Mouse (Mus musculus) embryo, embryonic 10 days (tissue): ENCODE measurements around the gene Tecta.

ENCODE experiments used
- DNase-seq: peaks from one replicate; pipeline ENCODE4 v3.0.0-alpha.2; 2015; ENCODE audit warnings: low spot score

Tecta gene

DNA sequence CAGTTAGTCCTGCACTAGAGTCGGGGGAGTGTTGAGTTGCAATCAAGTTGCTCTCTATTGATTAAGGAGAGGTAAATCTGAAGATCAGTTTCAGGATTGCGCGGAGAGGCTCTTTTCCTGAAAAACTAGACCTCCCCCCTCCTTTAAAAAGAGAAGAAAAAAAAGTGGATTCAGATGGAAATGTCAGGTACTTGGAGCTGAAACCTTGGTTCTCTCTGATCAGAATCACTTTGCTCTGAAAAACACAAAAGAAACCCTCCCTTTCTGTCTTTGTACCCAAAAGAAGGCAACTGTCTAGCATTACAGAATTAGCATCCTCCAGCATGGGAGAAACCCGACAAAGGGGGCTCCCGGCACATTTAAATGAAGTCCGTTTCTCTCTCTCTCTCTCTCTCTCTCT lies at the start of gene Tecta:
TSS of gene Tecta (minus strand) at position 101 of the 400 bp plus-strand sequence.
- no peak for DNase-seq

GRCm38 (mm10) chr9:42449043-42449442 lies 49.3 kb upstream of the Tecta start:
- no peak for DNase-seq

DNA sequence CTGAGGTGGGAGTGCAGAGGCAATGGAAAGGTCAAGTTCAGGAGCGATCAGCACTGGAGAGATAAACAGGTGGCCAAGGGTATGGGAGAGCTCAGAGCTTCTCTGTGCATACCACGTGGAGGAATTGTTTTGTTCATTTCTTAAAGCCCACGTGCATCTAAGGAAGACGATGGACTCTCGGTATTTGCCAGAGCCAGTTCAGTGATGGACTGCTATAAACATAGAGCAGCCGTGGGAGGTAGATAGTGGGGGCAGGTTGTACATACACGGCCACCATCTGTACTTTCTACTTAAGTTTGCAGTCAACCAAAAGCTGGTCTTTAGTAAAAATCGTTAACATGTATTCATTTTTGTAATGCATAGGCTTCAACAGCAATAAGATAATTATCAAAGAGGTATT lies 42.4 kb upstream of the Tecta start:
- DNase-seq: no peak

DNA sequence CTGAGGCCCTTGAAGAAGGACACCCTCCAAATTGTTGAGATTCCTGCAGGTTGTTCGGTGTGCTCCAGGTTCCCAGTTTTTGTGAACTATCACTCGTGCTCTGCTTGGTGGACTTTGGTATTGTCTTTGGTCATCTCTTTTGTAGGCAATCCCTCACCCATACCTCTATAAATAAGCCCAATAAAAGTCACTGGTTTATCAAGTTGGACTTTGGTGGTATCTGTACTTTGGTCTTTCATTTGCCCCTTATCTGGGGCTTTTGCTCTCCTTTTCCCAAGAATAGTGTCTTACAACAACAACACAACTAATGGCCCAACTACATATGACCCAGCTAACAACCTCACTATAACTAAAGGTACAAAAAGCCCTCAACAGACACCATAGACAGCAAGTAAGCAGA lies 41.5 kb upstream of the Tecta start:
- no peak for DNase-seq

DNA sequence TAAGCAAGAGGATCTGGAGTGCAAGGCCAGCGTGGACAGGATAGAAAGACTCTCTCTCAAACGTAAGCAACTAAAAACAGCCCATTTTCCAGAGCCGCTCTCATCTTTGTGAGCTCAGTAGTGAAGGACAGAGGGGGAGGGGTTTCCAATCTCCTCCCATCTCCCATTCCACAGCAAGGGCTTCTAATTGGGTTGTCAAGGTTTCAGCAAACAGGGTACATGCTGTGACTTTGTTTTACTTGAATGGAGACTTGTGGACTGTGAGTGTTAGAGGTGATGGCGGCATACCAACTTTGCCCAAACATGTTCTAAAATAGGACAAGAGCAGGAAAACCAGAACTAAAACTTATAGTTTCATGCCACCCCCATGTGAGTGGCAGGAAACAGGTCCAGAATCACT lies 39.7 kb upstream of the Tecta start:
- DNase-seq: peak; percentile 21

DNA sequence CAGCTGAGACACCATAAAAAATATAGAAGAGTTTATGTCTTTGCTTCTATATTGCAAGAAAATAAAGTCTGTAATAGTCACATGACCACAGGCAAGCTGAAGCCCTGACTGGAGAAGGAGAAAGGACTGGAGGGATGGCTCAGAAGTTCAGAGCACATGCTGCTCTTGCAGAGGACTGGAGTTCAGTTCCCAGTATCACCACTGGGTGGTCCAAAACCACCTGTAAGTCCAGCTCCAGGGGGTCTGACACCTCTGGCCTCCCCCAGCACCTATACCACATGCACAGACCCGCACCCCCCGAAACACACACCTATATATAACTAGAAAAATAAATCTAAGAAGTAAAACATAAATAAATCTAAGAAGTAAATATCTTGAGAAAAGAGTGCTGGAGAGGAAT lies 32.4 kb upstream of the Tecta start:
- DNase-seq: no peak

DNA sequence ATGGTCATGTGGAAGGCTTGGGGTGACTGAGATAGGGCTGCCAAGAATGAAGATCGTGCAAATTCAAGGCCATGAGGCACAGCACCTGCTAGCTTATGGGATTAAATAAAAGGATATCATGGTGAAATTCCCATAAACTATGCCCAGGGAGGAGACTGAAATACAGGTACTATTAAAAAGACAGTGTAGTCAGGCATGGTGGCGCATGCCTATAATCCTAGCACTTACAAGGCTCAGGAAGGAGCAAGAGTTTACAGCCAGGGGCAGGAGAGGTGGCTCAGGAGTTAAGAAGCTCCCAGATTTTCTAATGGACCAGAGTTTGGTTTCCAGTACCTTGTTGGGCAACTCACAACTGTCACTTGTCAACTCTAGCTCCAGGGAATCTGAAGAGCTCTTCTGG lies 31.9 kb upstream of the Tecta start:
- DNase-seq: no peak

DNA sequence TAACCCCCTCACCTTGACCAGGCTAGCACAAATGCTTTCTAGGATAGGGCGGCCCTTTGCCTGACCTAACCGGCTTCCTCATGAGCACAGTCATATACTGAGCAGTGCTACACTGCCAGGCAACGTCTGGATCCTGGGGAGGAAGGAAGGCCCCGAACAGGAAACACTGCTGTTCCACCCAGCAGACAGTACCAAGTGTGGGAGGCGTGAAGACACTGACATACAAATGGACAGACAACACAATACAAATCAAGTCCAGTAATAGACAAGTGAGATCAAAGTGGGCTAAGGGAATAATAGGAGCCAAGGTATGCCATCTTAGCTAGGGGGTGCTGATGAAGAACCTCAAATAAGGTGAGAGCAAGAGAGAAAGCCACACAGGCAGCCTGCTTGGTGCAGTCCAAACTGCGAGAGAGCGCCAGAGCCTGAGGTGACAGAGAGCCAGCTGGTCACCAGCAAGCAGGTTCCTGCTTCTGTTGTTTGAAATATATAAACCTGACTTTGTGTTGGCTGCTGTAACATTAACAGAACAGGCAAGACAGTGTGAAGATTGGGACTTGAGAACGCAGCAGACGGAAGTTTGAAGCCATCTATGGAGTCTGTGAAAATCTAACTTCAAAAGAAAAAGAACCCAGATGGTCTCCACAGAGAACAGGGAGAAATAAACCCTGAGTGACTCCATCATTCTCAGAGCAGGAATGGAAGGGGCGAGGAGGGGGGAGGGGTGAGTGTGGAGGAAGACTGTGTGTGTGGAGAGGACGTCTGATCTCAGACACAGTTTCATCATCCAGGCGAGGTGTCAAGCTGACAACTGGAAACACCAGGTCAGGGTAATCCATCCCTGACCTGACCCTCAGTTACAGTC lies 28.6 kb upstream of the Tecta start:
- DNase-seq: no peak

- peak; percentile 60 for DNase-seq
These were observed 27.1 kb upstream of the Tecta start for GRCm38 (mm10) chr9:42426661-42427358.

- no peak for DNase-seq
These were observed 23.9 kb upstream of the Tecta start for GRCm38 (mm10) chr9:42423649-42424048.

DNA sequence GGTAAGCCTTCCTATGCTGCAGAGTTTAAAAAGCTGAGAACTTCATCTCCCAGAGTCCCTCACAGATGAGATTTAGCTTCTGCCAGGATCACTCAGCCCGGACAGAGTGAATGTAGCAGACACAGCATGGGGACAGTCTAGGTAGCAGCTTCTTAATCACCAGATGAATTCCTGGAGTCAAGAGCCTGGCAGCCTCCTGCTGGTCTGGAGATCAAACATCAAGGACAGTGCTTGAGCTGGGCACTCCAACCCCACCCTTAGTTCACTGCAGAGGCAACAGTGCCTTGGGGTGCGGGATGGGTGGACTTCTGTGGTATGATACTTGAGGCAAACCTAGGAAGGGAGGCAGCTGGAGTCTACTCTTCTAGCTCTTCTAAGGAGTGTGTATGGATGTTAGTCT lies 20.0 kb upstream of the Tecta start:
- DNase-seq: no peak

DNA sequence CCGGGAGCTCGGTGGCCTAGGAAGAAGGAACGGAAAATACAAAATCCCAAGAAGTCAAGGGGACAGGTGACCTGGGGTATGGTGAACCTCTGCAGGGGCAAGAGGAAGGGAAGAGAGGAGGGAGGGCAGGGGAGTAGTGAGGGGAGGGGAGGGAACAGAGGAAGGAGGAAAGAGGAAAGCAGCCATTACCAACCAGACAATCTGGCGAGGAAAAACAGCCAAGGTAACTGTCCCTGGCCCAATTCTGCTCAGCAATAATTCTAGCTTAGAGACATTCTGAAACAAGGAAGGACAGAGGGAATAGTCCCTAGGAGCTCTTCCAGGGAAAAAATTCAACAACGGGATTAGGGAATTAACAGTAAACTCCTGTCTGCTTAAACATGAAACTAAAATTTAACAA lies 19.1 kb upstream of the Tecta start:
- no peak for DNase-seq

- DNase-seq: no peak
These were observed 17.7 kb upstream of the Tecta start for GRCm38 (mm10) chr9:42417352-42417952.

DNA sequence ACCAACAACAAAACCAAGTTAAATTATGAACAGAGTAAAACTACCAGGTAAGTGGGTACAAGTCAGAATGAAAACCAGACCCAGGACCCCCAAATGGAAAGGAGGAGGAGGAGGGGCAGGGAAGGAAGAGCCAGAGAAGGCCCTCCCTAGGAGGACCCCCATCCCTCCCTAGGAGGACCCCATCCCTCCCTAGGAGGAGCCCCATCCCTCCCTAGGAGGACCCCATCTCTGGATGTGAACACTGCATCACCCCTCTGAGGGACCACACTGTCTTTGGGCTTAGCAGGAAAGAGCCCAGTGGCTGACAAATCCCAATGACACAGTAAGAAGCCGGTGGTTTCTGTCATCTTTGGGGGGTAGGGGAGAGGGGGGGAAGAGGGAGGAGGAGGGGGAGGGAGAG lies 15.5 kb upstream of the Tecta start:
- DNase-seq: no peak

GRCm38 (mm10) chr9:42413345-42413744 lies 13.6 kb upstream of the Tecta start:
- no peak for DNase-seq

DNA sequence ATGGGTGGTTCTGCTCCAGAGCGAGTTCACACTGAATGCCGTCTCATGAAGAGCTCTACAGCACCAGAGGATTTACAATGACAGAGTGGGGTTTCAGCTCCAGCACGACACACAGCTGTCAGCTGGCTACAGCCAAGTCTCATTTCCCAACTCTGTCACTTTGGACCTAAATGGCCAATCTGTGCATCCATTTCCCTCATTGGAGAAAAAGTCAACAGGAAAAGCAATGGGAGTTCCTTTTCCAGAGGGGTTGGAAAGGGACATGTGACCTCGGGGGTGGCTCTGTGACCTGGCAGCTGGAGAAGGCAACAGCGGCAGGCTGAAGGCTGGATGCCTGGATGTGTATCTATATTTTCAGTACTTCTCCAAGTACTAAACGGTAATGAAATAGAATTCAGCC lies 11.6 kb upstream of the Tecta start:
- no peak for DNase-seq

- no peak for DNase-seq
These were observed 6.0 kb upstream of the Tecta start for GRCm38 (mm10) chr9:42405736-42406135.

DNA sequence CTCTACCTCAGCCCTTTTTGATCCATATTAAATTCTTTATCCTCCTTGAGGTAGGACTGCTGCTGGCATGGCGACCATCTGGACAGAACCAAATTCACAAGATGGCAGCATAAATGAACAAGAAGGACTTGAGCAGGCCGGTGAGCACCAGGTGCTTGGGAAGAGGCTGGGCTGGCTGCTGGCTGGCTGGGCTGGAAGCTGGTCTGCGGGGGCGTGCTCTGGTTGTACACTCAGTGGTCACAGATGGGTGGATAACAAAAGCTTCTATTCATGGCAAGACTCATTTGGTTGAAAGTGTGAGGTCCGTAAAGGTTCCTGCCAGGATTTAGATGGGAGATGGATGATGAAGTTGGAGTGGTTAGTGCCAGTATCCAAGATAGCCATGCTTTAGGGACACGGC lies 1.8 kb upstream of the Tecta start:
- DNase-seq: no peak

DNA sequence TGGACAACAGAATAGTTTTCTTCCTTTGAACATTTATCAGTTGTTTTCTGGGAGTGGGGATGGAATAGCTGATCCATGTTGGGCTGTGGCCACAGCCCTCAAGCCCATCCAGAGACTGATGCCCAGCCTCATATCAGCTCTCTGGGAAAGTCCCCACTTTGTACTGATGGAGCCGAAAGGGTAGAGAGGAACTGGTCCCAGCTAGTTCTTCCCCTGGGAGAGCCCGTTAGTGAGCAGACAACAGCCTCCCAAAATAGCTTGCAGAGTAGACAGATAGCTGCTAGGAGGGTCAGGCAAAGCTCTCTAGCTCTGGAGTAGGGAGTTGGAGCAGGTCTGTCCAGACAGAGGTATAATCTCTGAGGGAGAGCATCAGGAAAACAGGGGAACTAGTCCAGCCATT lies 3.6 kb downstream of the Tecta start:
- DNase-seq: no peak

DNA sequence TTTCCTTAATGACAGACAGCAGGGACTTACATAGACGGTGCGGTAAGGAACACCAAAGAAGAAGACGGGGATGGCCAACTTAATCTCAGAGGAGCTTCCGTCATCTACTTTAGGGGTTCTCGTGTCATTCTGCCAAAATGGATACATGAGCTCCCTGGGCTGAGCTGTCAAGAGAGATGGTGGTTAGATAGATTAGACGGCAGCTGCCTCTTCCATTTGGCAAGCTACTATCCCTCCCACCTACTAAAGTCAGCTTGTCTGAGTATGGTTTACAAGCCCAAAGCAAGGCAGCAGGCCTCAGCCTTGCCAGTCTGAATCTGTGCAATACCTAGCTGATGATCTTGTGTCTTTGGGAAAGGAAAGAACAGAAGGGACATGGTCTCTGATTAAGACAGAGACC lies 4.8 kb downstream of the Tecta start:
- DNase-seq: no peak

- no peak for DNase-seq
These were observed 5.4 kb downstream of the Tecta start for GRCm38 (mm10) chr9:42394321-42394720.

GRCm38 (mm10) chr9:42392927-42393326 lies 6.8 kb downstream of the Tecta start:
- no peak for DNase-seq

- peak; percentile 24 for DNase-seq
These were observed 11.2 kb downstream of the Tecta start for GRCm38 (mm10) chr9:42388490-42388889.
